Mouse (Mus musculus) spleen, adult 18-20 months (tissue): ENCODE measurements around the gene Tenm4.
"Not testable (repeated sequence)": the region's sequence is repeated elsewhere in the genome, so short reads cannot be mapped to it uniquely, and the experiment has no call there.

Experiments
- DNase-seq, 2 experiments: peaks; one replicate each; pipeline ENCODE4 v3.0.0; 2022; ENCODE audit warnings: mixed read lengths in 2 of 2

Gene Tenm4

GRCm38 (mm10) chr7:96596402-96597195 lies 425.6 kb downstream of the Tenm4 start:
- no peak for DNase-seq

GRCm38 (mm10) chr7:96597871-96598270 lies 426.8 kb downstream of the Tenm4 start:
- no peak for DNase-seq

- no peak for DNase-seq
These were observed 428.0 kb downstream of the Tenm4 start for GRCm38 (mm10) chr7:96599081-96599480.

GRCm38 (mm10) chr7:96600381-96600941 lies 429.4 kb downstream of the Tenm4 start:
- no peak for DNase-seq

- DNase-seq, result no peak
These were observed 433.2 kb downstream of the Tenm4 start for GRCm38 (mm10) chr7:96604091-96604745.

GRCm38 (mm10) chr7:96605316-96605715 lies 434.3 kb downstream of the Tenm4 start:
- no peak for DNase-seq

GRCm38 (mm10) chr7:96609854-96610586 lies 439.0 kb downstream of the Tenm4 start:
- no peak for DNase-seq

GRCm38 (mm10) chr7:96617371-96617770 lies 446.3 kb downstream of the Tenm4 start:
- no peak for DNase-seq

GRCm38 (mm10) chr7:96619930-96620472 lies 449.0 kb downstream of the Tenm4 start:
- no peak for DNase-seq

- no peak for DNase-seq
These were observed 455.3 kb downstream of the Tenm4 start for GRCm38 (mm10) chr7:96626338-96626737.

- DNase-seq, result not testable (repeated sequence)
These were observed 459.5 kb downstream of the Tenm4 start for GRCm38 (mm10) chr7:96630551-96630950.

GRCm38 (mm10) chr7:96633008-96633407 lies 462.0 kb downstream of the Tenm4 start:
- no peak for DNase-seq

GRCm38 (mm10) chr7:96635830-96636440 lies 464.9 kb downstream of the Tenm4 start:
- no peak for DNase-seq

- no peak for DNase-seq
These were observed 472.6 kb downstream of the Tenm4 start for GRCm38 (mm10) chr7:96643461-96644204.

- no peak for DNase-seq
These were observed 473.1 kb downstream of the Tenm4 start for GRCm38 (mm10) chr7:96644205-96644531.

GRCm38 (mm10) chr7:96647657-96648056 lies 476.6 kb downstream of the Tenm4 start:
- DNase-seq, result no peak

- no peak for DNase-seq
These were observed 477.6 kb downstream of the Tenm4 start for GRCm38 (mm10) chr7:96648606-96649005.

- DNase-seq, result no peak
These were observed 478.1 kb downstream of the Tenm4 start for GRCm38 (mm10) chr7:96649171-96649570.

GRCm38 (mm10) chr7:96650435-96650834 lies 479.4 kb downstream of the Tenm4 start:
- DNase-seq, result no peak

GRCm38 (mm10) chr7:96651055-96651454 lies 480.0 kb downstream of the Tenm4 start:
- no peak for DNase-seq

- no peak for DNase-seq
These were observed 480.7 kb downstream of the Tenm4 start for GRCm38 (mm10) chr7:96651626-96652341.
